Mouse (Mus musculus) kidney, adult 9 months (tissue): ENCODE results near the gene Mylk.
"Not testable (repeated sequence)": the region's sequence is repeated elsewhere in the genome, so short reads cannot be mapped to it uniquely, and the experiment has no call there.

Experiments
- DNase-seq: peaks from one replicate; pipeline ENCODE4 v3.0.0; 2022

The Mylk gene

GRCm38 (mm10) chr16:34772445-34773032 is 27.5 kb downstream of the Mylk start:
- DNase-seq = no peak

GRCm38 (mm10) chr16:34782442-34782841 is 37.4 kb downstream of the Mylk start:
- DNase-seq = no peak

GRCm38 (mm10) chr16:34783536-34783935 is 38.5 kb downstream of the Mylk start:
- DNase-seq = no peak

GRCm38 (mm10) chr16:34784675-34785074 is 39.7 kb downstream of the Mylk start:
- no peak for DNase-seq

GRCm38 (mm10) chr16:34792555-34792954 is 47.5 kb downstream of the Mylk start:
- no peak for DNase-seq

- DNase-seq = no peak
Observed at GRCm38 (mm10) chr16:34793000-34793399, 48.0 kb downstream of the Mylk start.

GRCm38 (mm10) chr16:34801222-34801621 is 56.2 kb downstream of the Mylk start:
- no peak for DNase-seq

- no peak for DNase-seq
Observed at GRCm38 (mm10) chr16:34804286-34805010, 59.4 kb downstream of the Mylk start.

- DNase-seq = peak; percentile 71
Observed at GRCm38 (mm10) chr16:34806883-34807767, 62.1 kb downstream of the Mylk start.

GRCm38 (mm10) chr16:34807768-34808275 is 62.8 kb downstream of the Mylk start:
- peak; percentile 14 for DNase-seq

- DNase-seq = no peak
Observed at GRCm38 (mm10) chr16:34812165-34812564, 67.2 kb downstream of the Mylk start.

- not testable (repeated sequence) for DNase-seq
Observed at GRCm38 (mm10) chr16:34813161-34813560, 68.2 kb downstream of the Mylk start.

- DNase-seq = no peak
Observed at GRCm38 (mm10) chr16:34813570-34813969, 68.6 kb downstream of the Mylk start.

GRCm38 (mm10) chr16:34814612-34815011 is 69.6 kb downstream of the Mylk start:
- no peak for DNase-seq

- DNase-seq = no peak
Observed at GRCm38 (mm10) chr16:34816548-34816947, 71.5 kb downstream of the Mylk start.

- DNase-seq = no peak
Observed at GRCm38 (mm10) chr16:34825111-34825744, 80.2 kb downstream of the Mylk start.

- DNase-seq = no peak
Observed at GRCm38 (mm10) chr16:34834477-34834876, 89.5 kb downstream of the Mylk start.

GRCm38 (mm10) chr16:34839004-34839703 is 94.1 kb downstream of the Mylk start:
- peak; percentile 22 for DNase-seq

GRCm38 (mm10) chr16:34839704-34840331 is 94.8 kb downstream of the Mylk start:
- DNase-seq = no peak

GRCm38 (mm10) chr16:34844783-34845182 is 99.8 kb downstream of the Mylk start:
- no peak for DNase-seq

GRCm38 (mm10) chr16:34847638-34848037 is 102.6 kb downstream of the Mylk start:
- DNase-seq = no peak

- DNase-seq = peak; percentile 80
Observed at GRCm38 (mm10) chr16:34854066-34854465, 109.1 kb downstream of the Mylk start.
